Mouse (Mus musculus) intestine, postnatal 0 days (tissue): Measurements from ENCODE around the gene Helz. TPM values are rescaled to one million over a fixed set of nuclear protein-coding genes. Genes with fewer than 3 reads are reported as not detected.
A peak's percentile ranks its signal among the peaks of the same experiment; 100 is the strongest.
"Not testable (repeated sequence)": the region's sequence is repeated elsewhere in the genome, so short reads cannot be mapped to it uniquely, and the experiment has no call there.

Experiments
- ATAC-seq: fragments of 200-750 bp; cut with Nextera tagmentation; 2 replicates; pipeline ENCODE4 v1.8.0; 2017; ENCODE audit warnings: mild to moderate bottlenecking, moderate TSS enrichment, moderate library complexity
- H3K27ac ChIP-seq: fragments of 300-500 bp; sonication (generic); 2 replicates; pipeline ENCODE4 v1.5.1; 2014; ENCODE audit warnings: mild to moderate bottlenecking, low read depth, low read length, moderate library complexity
- H3K27me3 ChIP-seq: fragments of 300-500 bp; sonication (generic); replicated peaks from 2 replicates; pipeline ENCODE4 v1.6.1; 2014; ENCODE audit warnings: low read length, mixed read lengths; ENCODE audit not compliant: control insufficient read depth, insufficient read depth
- H3K36me3 ChIP-seq: fragments of 300-500 bp; sonication (generic); 2 replicates; pipeline ENCODE4 v1.6.1; 2014; ENCODE audit warnings: mild to moderate bottlenecking, moderate library complexity; ENCODE audit not compliant: control insufficient read depth, insufficient read depth
- H3K4me1 ChIP-seq: fragments of 300-500 bp; sonication (generic); replicated peaks from 2 replicates; pipeline ENCODE4 v1.6.1; 2014; ENCODE audit warnings: antibody characterized with exemption, low read length, mixed read lengths; ENCODE audit not compliant: control insufficient read depth, insufficient read depth
- H3K4me2 ChIP-seq: fragments of 300-500 bp; sonication (generic); replicated peaks from 2 replicates; pipeline ENCODE4 v1.6.1; 2014; ENCODE audit warnings: low read depth, mild to moderate bottlenecking, moderate library complexity
- H3K4me3 ChIP-seq: fragments of 300-500 bp; sonication (generic); 2 replicates; pipeline ENCODE4 v1.5.1; 2014; ENCODE audit warnings: low read depth, low read length
- H3K9ac ChIP-seq: fragments of 300-500 bp; sonication (generic); 2 replicates; pipeline ENCODE4 v1.6.1; 2014; ENCODE audit warnings: mild to moderate bottlenecking, low read depth, low read length
- H3K9me3 ChIP-seq: fragments of 300-500 bp; sonication (generic); 2 replicates; pipeline ENCODE4 v1.6.1; 2016; ENCODE audit warnings: mixed run types; ENCODE audit not compliant: control insufficient read depth
- CTCF ChIP-seq: sonication (generic); IDR thresholded peaks from 2 replicates; pipeline ENCODE4 v1.5.1; 2016; ENCODE audit warnings: low read depth, mild to moderate bottlenecking, control low read depth, antibody characterized with exemption, moderate library complexity
- WGBS: fragments of 180-500 bp; shearing (Covaris S2); extraction: QIAGEN DNeasy Blood & Tissue Kit; methylation state at CpG from one replicate; pipeline ENCODE4 v1.1.7; 2014; 5-methylcytosine and 5-hydroxymethylcytosine counted together
- polyA plus RNA-seq: library from polyadenylated mRNA; unstranded; fragments of >200 nt; fragmentation: Nextera tagmentation; extraction: Ambion mirVana; gene quantifications from 2 replicates; pipeline ENCODE4 v1.2.1, GENCODE M21; 2015

Gene Helz
- polyA plus RNA-seq, 1 experiment from 2014 or later = 5.7 TPM

DNA sequence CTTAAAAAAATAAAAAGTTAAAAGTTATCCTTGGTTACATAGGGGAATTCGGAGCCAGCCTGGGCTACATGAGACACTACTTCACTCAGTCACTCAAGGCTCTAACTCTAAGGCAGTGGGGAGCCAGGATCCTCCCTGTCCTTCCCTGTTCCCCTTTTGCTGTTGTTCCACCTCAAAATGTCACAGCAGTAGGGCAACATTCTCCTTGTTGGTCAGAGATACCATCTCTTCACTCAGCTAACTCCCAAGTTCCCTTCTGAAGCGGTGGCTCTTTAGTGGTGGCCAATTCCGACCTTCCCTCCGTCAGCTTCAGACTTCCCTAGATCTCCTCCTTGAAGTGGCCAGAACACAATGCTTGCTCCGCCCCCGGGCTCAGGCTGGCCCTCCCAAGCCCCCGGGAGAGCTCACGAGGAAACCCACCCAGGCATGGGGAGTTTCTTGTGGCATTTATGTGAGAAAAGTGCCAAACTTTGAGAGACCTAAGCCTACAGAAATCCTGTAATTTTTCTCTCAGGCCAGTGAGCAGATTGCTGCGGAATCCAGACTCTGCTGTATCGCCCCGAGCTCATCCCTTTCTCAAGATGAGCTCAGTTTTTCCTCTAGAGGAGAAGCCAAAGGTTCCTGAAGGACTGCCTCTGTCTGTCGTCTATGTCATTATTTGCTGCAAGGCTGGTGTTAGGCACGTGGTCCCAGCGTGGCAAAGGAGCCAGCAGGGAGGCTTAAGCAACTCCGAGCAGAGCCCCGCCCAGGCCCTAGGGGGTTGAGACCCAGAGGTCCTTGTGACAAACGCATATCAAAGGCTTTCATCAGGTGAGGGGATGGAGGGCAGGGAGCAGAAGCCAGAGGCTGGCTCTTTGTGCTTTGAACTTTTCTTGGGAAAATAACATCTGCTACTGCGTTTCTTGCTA is 37.1 kb upstream of the Helz start:
- no peaks in the 10 kb centered on the region for H3K9me3 ChIP-seq
- 10% methylated on average over 18 of the region's 18 CpGs for WGBS
- no peak overlapping the region for H3K9ac ChIP-seq
- peak; percentile 56; the same call in 1 of the 2 replicates for ATAC-seq
- no peak overlapping the region for H3K27ac ChIP-seq
- peaks cover 5% of the 10 kb centered on the region; the same call in 1 of the 2 replicates for H3K4me1 ChIP-seq
- H3K36me3 ChIP-seq = no peaks in the 10 kb centered on the region
- TF ChIP-seq CTCF = no peak
- no peaks in the 10 kb centered on the region for H3K27me3 ChIP-seq
- peak overlapping the region; percentile 43 for H3K4me2 ChIP-seq
- H3K4me3 ChIP-seq = 0 out of 2 replicates have a peak overlapping the region, but pooled peaks have one; percentile 0

DNA sequence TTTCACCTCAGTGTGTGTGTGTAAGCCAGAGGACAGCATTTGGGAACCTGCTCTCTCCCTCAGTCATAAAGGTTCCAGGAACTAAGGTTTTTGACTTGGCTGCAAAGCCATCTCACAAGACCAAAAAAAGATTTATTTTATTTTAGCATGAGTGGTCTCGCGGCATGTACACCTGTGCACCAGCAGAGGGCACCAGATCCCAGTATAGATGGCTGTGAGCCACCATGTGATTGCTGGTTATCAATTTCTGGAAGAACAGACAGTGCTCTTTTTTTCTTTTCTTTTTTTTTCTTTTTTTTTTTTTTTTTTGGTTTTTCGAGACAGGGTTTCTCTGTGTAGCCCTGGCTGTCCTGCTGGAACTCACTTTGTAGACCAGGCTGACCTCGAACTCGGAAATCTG is 35.8 kb upstream of the Helz start:
- not testable (repeated sequence) for H3K27ac ChIP-seq, H3K4me2 ChIP-seq, H3K4me3 ChIP-seq, H3K27me3 ChIP-seq, H3K36me3 ChIP-seq, ATAC-seq, H3K4me1 ChIP-seq, H3K9ac ChIP-seq, H3K9me3 ChIP-seq
- peak; percentile 89 for TF ChIP-seq CTCF
- WGBS = 42% methylated on average over 5 of the region's 5 CpGs

DNA sequence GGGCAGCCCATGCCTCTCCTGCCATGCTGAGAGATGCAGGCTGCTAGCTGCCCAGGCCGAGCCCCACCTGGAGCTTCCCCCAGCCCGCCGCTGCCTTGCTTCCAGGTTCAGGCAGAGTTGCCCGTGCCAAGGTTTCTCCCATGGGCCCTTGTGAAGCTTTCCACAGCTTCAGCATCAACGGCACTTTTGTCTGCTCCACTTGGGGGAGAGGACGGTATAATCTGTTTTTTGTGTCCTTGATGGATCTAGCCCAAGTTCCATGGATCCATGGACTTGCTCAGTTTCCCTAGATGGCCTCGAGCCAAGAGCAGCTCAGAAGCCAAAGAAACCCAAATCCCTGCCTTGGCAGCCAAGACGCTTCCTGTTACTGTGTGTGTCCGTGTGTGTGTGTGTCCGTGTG is 34.7 kb upstream of the Helz start:
- H3K4me1 ChIP-seq = peaks cover 5% of the 10 kb centered on the region; the same call in 1 of the 2 replicates
- no peak overlapping the region for H3K4me2 ChIP-seq
- H3K27ac ChIP-seq = no peak overlapping the region
- ATAC-seq = no peak
- WGBS = 67% methylated on average over 10 of the region's 10 CpGs
- H3K36me3 ChIP-seq = no peaks in the 10 kb centered on the region
- H3K9me3 ChIP-seq = no peaks in the 10 kb centered on the region
- no peak overlapping the region for H3K4me3 ChIP-seq
- H3K9ac ChIP-seq = no peak overlapping the region
- no peak for TF ChIP-seq CTCF
- H3K27me3 ChIP-seq = no peaks in the 10 kb centered on the region

DNA sequence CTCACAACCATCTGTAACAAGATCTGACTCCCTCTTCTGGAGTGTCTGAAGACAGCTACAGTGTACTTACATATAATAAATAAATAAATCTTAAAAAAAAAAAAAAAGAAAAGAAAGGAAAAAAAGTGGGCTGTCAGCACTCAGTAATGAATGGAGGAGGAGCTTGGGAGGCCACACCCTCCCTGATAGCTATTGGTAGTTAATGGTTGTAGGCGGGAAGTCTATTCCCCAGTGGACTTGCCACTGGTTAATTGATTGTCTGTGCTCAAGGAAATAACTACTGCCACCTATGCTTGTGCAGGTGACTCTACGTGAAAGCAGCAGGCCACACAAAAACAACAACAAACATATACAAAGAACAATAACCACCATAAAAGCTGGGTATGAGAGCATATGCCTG is 31.3 kb upstream of the Helz start:
- no peak overlapping the region for H3K9ac ChIP-seq
- no peak overlapping the region for H3K4me3 ChIP-seq
- 90% methylated on average over 2 of the region's 2 CpGs for WGBS
- no peak overlapping the region for H3K27ac ChIP-seq
- TF ChIP-seq CTCF = no peak
- no peaks in the 10 kb centered on the region for H3K9me3 ChIP-seq
- no peaks in the 10 kb centered on the region for H3K4me1 ChIP-seq
- H3K4me2 ChIP-seq = no peak overlapping the region
- no peak for ATAC-seq
- H3K36me3 ChIP-seq = no peaks in the 10 kb centered on the region
- no peaks in the 10 kb centered on the region for H3K27me3 ChIP-seq

DNA sequence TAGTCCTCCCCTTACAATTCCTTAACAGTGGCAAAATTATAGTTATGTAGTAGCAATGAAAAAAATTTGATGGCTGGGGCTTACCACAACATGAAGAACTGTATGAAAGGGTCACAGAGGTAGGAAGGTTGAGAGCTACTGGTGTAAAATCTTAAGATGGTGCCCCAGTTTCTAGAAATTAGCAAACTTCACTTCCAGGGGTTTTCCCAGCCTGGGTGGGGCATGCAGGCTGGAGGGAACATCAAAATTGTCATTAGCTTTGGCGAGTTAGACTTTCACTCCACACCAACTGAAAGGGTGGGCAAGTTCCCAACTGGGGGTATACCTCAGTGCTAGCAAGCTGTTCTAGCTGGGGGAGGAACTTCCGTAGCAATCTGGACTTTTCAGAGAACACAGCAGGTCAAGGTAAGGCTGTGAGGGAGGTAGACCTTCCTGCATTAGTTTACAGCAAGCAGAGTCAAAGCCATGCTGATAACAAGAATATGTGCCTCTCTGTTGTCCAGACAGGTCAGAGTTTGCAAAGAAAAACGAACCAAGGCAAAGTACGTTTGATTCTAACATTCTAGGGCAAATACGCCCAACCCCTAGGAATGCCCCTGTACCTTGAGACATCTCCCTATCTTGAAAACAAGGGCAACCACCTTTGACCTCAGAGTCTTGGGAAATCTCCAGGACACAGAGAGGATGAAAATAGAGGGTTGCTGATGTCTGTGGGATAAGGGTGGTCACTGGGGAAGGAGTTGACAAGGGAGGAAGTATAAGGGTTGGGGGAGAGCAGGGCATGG is 28.9 kb upstream of the Helz start:
- no peak overlapping the region for H3K4me2 ChIP-seq
- 40% methylated on average over 5 of the region's 5 CpGs for WGBS
- ATAC-seq = peak; percentile 58; the same call in 1 of the 2 replicates
- no peak overlapping the region for H3K9ac ChIP-seq
- no peaks in the 10 kb centered on the region for H3K4me1 ChIP-seq
- H3K36me3 ChIP-seq = no peaks in the 10 kb centered on the region
- peak overlapping the region; percentile 68 for H3K27ac ChIP-seq
- no peak for TF ChIP-seq CTCF
- H3K9me3 ChIP-seq = no peaks in the 10 kb centered on the region
- no peaks in the 10 kb centered on the region for H3K27me3 ChIP-seq
- H3K4me3 ChIP-seq = no peak overlapping the region

DNA sequence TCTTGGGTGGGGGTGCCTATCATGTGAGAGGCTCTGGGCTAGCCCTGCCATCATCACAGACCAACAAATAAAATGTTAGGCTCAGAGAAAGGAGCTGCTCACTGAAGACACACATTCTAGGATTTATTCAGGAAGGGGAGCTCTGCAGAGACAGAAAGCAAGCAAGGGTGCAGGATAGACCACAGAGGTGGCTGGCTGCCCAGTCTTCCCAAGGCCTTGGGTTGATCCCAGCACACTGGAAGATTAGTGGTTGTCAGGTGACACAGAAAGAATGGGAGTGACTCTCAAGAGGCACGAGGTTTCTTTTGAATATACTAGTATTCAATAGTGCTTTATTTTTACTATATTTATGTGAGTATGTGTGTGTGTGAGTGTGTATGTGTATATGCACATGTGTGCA is 26.6 kb upstream of the Helz start:
- H3K36me3 ChIP-seq = no peaks in the 10 kb centered on the region
- H3K27ac ChIP-seq = no peak overlapping the region
- 67% methylated on average over 1 of the region's 1 CpGs for WGBS
- no peaks in the 10 kb centered on the region for H3K4me1 ChIP-seq
- no peak overlapping the region for H3K4me2 ChIP-seq
- no peak for ATAC-seq
- no peak for TF ChIP-seq CTCF
- no peak overlapping the region for H3K9ac ChIP-seq
- H3K9me3 ChIP-seq = no peaks in the 10 kb centered on the region
- no peaks in the 10 kb centered on the region for H3K27me3 ChIP-seq
- H3K4me3 ChIP-seq = no peak overlapping the region
